Mouse (Mus musculus): ENCODE data around the gene Uspl1.

GRCm38 (mm10) chr5:149172246-149172645 is 11.9 kb upstream of the Uspl1 start:
- no peak for TF ChIP-seq CTCF (IDR thresholded peaks at IDR 0.05; ENCODE audit: low read depth)
- no peak for TF ChIP-seq EP300 (IDR thresholded peaks at IDR 0.05; ENCODE audit: low read depth)

All from liver, embryonic 14.5 days (tissue).